Mouse (Mus musculus) right cerebral cortex, adult 18-20 months (tissue): Measurements from ENCODE around the gene Alox5ap.

ENCODE experiments used
- DNase-seq: peaks from one replicate; pipeline ENCODE4 v3.0.0; 2022; ENCODE audit warnings: mixed read lengths

The Alox5ap gene

GRCm38 (mm10) chr5:149261449-149261848, 3.1 kb upstream of the Alox5ap start:
- no peak for DNase-seq

- DNase-seq = no peak
Measured at GRCm38 (mm10) chr5:149261866-149262265, 2.7 kb upstream of the Alox5ap start.

DNA sequence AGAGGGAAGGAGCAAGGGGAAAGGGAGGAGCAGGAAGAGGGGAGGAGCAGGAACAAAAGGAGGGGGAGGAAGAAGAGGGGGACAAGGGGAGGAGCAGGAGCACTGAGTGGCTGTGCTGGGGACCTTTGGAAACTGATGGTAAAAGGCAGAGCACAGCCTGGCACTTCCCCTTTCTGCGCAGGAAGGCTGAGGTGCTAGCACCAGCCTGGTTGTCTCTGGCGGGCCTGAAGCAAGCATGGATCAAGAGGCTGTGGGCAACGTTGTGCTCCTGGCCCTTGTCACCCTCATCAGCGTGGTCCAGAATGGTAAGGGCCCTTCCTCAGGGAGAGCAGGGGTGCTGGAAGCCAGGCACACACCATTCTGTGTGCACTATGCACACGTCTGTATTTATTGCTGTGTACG, 312 bp downstream of the Alox5ap start:
- no peak for DNase-seq

GRCm38 (mm10) chr5:149266761-149267221, 2.2 kb downstream of the Alox5ap start:
- DNase-seq = no peak

DNA sequence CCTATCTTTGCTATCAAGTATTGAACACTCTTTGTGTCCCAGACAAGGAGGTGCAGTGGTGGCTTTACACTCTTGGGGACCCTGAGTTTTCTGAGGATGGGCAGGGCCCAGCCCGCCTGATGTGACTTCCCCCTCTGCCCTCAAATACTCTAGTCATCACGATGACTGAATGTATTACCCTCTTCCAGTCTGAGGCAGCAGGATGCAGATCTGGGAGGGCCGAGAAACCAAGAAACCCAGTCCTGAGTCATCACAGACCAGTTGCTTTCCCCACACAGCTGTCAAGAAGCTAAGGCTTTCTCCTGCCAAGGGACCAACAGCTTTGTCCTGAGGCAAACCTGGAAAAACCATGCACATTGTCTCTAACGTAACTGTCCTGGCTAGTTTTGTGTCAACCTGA, 2.9 kb downstream of the Alox5ap start:
- DNase-seq = no peak

- DNase-seq = no peak
Measured at GRCm38 (mm10) chr5:149271291-149271690, 6.7 kb downstream of the Alox5ap start.

GRCm38 (mm10) chr5:149272535-149272934, 8.0 kb downstream of the Alox5ap start:
- DNase-seq = no peak

DNA sequence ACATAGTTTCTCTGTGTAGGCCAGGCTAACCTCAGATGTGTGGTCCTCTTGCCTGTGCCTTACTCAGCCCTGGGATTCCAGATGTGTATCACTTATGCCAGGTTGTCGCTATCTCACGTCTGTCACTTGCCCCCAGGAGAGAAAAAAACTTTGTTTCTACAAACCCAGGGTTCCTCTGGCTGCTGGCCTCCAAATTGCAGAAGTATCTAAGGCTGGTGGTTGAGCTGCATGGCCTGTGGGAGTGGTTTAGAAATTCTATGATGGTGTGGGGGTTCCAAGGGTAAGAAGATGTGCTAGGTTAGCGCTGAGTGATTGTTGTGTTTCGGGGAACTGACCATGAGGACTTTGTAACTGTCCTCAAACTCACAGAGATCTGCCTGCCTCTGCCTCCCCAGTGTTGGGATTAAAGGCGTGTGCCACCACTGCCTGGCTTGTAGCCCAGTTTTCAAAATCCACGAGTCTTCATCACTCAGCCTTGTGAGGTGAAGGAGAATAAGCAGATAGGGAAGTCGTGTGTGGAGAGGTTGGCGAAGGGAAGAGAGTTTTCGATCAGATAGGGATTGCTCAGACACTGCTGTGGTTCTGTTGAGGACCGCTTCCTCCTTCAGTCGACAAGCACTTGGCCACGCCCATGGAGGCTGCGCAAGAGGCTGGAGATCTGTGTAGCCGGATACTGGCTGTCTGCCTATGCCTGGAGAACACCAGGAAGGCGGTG, 10.0 kb downstream of the Alox5ap start:
- no peak for DNase-seq

GRCm38 (mm10) chr5:149275105-149275494, 10.5 kb downstream of the Alox5ap start:
- DNase-seq = no peak

DNA sequence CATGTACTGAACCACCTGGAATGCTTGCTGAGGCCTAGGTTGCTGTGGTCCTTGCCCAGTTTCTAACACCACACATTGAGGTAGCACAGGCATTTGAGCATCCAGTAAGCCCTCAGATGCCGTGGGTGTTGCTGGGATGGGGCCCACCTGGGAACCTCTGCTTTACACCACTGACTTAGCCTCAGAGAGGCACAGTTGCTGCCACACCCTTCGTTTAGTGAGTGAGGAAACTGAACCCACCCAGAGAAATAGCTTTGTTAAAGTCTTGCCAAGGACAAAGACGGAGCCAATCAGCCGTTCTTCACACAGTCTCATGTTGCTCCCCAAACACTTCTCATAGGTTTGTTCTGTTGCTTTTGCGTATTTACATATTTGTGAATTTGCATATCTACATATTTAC, 13.0 kb downstream of the Alox5ap start:
- no peak for DNase-seq

DNA sequence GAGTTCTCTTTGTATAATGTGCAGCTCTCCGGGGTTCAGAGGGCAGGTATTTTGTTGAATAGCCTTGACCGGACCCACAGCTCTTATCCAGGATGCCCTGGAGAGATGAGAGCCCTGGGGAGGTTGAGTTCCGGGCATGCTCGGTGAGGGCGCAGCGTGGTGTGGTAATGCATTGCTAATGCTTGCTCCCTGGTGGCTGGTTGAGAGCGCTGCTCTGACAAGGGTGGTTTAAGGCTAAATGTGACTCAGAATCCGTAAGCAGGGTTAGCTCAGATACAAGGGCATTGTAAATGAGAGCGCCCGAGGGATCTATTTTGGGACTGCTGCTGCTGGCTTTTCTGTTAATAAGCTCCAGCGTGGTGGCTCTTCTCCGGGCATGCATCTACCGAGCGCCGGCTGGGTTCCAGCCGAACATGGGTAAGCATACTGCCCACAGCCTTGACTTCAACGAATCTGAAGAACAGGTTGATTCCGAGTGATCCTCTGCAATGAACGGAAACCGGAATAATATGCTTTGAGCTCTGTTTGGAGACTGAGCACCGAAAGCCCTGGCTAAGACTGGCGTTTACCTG, 14.8 kb downstream of the Alox5ap start:
- peak; percentile 66 for DNase-seq

DNA sequence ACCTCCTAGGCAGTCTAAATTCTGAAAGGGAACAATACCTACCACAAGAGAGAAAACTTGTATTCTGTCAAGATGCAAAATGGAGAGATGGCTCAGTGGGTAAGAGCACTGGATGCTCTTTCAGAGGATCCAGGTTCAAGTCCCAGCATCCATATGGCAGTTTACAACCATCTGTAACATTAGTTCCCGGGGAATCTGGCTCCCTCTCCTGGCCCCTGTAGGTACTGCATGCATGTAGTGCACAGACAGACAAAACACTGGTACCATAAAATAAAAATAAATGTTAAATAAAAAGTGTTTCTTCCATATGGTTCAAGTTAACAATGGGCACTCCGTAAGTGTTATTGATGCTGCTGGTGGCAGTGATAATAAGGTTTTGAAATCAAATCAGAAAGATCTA, 18.4 kb downstream of the Alox5ap start:
- DNase-seq = no peak

GRCm38 (mm10) chr5:149283821-149284220, 19.3 kb downstream of the Alox5ap start:
- DNase-seq = no peak

GRCm38 (mm10) chr5:149286021-149286420, 21.5 kb downstream of the Alox5ap start:
- no peak for DNase-seq

DNA sequence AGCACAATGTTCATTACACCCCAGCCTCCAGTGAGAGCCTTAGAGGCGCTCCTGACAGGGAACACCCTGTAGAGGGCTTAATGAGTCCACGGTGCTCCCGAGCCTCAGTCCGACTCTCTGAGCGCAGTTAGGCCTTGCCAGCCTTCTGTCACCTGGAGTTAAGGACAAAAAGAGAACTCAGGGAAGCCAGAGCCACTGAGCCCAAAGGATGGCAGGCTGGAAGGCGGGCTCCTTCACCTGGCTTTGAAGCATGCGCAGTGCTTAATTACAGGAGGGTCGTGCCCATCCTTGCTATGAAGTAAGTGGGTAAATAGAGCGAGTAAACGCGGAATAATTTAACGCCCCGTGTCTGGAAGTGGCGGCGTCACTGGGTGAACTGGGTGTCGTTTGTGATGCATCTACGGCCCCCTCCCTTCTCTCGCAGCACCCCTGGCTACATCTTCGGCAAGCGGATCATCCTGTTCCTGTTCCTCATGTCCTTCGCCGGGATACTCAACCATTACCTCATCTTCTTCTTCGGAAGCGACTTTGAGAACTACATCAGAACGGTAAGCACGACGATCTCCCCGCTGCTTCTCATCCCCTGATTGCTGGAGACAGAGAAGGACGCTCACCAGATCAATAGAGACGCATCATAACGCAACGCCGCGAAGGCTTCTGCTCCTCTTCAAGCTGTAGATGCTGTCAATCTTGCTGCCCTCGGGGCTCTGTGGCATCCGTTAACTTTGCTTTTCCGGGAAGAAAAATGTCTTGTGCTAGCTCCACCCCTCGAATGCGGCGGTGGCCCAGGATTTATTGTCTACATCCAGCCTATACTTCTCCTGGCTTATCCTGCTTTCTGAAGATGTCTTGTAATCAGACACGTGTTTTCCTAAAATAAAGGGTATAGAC, 22.8 kb downstream of the Alox5ap start:
- peak; percentile 35 for DNase-seq

DNA sequence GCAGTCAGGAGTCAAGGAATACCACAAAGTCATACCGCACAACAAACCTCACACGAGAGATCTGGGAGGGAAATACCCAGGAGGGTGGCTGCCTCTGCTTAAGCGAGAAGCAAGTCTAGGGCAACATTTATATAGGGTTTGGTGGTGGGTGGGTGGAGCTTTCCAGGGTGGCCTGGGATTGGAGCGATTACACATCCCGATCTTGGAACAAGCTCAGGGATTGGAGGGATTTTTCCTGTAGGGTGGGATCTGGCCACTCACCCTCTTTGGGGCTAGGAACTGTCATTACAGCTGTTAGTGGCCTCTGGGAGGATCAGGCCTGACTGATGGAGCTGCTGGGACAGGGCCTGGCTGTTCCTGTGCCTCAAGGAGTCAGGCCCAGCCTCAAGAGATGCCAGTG, 26.7 kb downstream of the Alox5ap start:
- no peak for DNase-seq

- DNase-seq = peak; percentile 60
Measured at GRCm38 (mm10) chr5:149293071-149293470, 28.5 kb downstream of the Alox5ap start.

- DNase-seq = no peak
Measured at GRCm38 (mm10) chr5:149296808-149297207, 32.2 kb downstream of the Alox5ap start.

GRCm38 (mm10) chr5:149297464-149297863, 32.9 kb downstream of the Alox5ap start:
- no peak for DNase-seq

- DNase-seq = no peak
Measured at GRCm38 (mm10) chr5:149298234-149298633, 33.7 kb downstream of the Alox5ap start.

GRCm38 (mm10) chr5:149312884-149313652, 48.5 kb downstream of the Alox5ap start:
- peak; percentile 70 for DNase-seq

GRCm38 (mm10) chr5:149314514-149315081, 50.0 kb downstream of the Alox5ap start:
- no peak for DNase-seq
